Mouse (Mus musculus): ENCODE measurements around the gene St6gal1.

Gene St6gal1

DNA sequence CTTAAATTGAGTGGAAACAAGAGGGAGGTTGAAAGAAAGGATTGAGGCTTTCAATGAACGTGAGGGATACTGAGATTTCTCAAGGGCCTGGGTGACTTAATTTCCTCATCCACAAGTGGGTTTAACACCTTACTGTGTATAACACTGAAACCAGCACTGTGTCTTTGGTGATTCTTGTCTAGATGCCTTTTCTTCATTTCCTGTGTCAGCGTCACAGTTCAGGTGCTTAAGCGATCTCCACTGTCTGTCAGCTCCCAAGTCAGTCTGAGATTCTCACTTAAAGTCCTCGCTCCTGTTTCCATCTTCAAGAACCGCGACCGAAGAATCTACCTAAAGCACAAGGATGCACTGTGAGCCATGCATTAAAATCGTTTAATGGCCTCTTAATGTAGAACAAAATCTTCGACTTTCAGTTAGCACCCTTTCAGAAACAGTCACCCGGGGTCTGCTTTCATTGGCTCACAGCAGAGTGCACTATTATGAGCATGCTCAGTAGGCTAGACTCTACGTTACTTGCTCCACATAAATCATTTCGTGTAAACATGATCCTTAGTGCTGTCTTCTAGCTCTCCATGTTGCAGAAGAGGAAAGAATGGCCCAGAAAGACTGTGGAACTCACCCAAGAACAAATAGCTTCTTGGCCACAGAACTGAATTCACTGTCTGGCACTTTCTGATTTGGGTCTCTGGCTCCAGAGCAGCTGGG is 1.2 kb upstream of the St6gal1 start:
- DNase-seq (ENCODE audit: low spot score) = no peak

DNA sequence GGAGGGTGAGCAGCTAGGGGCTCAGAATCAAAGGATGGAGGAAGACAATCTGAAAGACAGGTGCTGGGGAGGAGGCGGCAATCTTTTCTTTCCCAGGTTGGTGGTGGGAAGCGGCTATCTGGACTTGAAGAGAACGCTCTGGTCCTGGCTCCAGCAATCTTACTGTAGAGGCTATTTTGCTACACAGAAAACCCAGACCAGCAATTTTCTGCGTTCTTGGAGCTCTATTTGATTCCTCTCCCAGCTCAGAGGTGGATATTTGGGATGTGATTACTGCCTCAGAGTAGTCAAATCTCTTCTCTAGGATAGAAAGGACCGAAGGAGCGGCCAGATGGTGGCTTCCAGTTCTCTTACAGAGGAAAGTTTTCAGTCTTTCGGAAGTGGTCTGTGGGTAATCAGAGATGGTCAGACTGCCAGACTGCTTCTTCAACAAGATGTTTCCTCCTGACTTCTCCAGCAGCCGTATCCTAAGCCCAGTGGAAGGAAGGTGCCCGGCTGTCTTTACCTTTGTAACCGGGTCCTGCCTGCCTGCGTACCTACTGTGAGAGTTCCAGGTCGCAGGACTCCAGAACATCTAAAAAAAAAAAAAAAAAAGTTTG is 570 bp upstream of the St6gal1 start:
- no peak for DNase-seq (ENCODE audit: low spot score)

DNA sequence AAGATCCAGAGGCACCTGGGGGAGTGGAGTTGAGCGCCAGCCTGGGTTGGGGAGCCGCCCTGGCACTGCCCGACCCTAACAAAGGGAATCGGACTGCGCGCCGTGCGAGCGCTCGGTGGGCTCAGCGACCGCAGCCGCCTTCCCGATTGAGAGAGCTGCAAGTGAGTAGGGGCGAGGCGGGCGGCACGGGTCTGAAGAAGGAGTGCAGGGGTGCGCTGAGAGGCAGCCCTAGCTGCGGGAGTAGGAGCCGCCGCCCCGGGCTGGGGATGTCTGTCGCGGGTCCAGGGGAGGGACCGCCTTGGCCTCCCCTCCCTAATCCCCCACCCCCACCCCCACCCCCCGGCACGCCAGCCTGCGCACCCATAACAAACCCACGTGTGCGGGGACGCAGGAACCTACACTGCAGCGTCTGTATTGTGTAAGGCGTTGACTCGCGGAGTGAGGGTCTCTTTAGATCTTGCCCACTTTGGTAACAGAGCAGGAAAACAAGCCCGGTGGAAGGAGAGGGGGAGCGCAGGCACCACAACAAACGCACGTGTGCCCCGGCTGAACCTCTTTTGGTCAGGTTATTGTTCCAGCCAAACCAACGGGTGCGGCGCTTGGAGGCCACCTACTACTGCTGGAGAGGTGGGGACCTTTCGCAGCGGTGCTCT is 655 bp downstream of the St6gal1 start:
- no peak for DNase-seq (ENCODE audit: low spot score)

DNA sequence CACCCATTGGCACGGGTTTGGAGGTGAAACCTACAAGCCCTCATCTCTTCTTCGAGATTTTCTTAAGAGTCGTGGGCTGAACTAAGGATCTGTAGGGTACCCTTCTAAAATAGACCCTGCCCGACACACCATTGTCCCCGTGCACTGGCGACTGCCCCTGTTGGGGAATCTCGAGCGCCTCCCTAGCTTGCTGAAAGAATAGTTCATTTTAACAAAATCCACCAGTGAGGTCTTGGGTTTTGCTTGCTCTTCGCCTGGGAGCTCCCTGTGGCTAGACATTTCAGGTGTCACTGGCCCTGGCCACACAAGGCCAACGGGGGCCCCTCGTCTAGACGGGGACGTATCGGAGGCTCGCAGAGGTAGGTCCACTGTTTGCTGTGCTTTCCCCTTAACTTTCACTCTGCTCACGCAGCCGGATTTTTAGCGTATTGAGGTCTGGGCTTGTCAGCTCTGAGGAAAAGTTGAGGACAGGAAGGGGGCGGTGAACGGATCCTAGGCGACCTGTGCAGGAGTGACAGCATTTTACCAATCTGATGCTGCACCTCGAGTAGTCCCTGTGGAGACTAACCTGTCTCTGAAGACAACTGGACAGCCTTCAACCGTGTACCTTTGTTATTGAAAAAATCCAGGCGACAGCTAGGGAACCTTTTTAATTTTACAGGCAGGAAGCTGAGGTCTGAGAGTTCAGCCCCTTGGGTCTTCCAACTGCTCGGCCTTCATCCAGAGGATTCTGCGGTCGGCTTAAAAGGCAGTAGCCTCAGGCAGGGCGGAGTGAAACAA is 1.5 kb downstream of the St6gal1 start:
- no peak for DNase-seq (ENCODE audit: low spot score)

DNA sequence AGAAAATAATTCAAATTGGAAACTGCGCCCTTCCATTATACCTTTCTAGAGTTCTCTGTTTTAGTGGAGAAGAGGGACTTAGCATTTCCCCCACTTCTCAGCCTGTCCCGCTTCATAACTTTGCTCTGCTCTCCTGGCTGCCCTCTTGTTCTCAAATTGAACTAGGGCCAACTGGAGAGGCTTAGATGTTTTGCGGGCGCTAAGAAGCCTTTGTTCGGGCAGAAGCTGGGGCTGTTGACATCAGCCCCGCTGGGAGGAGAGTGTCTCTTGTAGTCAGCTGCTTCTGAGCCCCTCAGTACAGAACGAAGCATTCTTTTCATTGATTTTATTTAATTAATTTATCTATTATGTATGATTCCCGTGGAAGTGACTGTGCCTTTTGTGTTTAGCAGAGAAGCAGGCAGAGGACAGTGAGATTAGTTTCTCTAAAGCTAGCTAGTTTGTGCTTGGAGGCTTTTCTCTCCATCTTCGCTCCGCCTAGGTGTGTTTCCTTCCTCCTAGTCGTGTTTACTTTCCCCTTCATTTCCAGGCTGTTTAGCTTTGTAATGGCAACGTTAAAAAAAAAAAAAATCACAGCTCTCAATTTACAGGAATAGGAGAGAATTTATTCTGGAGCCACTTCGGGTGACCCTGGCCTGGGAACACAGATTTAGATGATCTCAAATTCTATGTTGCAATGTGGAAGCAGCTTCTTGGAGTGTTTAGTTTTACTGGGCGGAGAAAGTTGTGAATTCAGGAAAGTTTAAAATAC is 2.2 kb downstream of the St6gal1 start:
- no peak for DNase-seq (ENCODE audit: low spot score)

- DNase-seq (ENCODE audit: low spot score) = no peak
Measured at GRCm38 (mm10) chr16:23227851-23228250, 3.3 kb downstream of the St6gal1 start.

- DNase-seq (ENCODE audit: low spot score) = no peak
Measured at GRCm38 (mm10) chr16:23228486-23228885, 3.9 kb downstream of the St6gal1 start.

DNA sequence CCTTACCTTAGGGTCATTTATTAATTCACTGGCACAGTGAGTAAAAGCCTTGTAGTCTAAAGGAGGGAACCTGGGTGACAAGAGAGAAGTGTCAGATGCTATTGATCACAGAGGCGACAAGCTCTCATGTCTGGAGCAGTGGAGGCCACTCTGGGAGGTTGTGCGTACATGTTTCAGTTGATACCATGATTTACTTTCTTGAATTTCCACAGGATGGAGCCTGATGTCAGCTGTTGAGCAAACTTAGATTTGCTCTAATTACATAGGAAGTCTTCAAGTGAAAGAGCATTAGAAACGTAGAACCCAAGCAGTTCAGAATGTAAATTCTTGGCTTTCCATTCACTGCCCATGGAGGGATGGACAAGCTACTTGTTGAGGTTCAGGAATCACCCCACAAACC is 5.4 kb downstream of the St6gal1 start:
- DNase-seq (ENCODE audit: low spot score) = no peak

DNA sequence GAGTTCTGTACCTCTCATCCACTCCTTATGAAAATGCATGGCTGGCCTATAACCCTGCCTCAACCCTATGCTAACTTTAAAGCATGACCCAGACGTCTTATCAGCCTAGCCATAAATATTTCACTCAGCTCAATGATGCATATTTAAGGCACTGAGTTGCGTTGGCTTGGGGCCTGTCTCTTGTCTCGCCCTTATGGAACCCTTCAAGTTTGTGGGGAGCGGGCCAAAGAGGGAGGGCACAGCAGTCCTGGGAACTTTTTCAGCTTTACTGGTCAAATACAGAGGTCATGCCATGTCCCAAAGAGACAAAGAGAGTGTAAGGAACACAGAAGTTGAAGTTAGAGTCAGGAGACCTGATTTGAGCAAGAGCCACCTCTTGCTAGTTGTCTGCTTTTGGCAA is 6.6 kb downstream of the St6gal1 start:
- DNase-seq (ENCODE audit: low spot score) = no peak

- DNase-seq (ENCODE audit: low spot score) = no peak
Measured at GRCm38 (mm10) chr16:23232691-23233090, 8.2 kb downstream of the St6gal1 start.

- no peak for DNase-seq (ENCODE audit: low spot score)
Measured at GRCm38 (mm10) chr16:23233496-23233895, 9.0 kb downstream of the St6gal1 start.

DNA sequence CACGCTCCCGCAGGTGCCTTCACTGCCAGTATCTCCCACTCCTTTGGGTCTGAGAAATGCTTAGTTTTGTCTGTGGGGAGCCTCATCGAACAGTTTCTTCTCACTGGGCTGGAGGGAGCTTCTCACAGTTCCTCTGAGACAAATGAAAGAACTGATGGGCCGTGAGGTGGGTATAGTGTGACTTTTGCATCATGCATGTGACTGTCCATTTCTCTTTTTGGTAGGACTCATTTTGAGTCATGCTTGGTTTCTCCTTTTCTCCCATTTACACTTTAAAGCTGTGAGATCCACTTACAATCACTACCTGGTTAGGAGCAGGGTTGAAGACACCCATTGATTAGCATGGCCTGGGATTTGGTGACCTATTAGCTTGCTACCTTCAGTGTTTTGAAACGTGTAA is 10.0 kb downstream of the St6gal1 start:
- DNase-seq (ENCODE audit: low spot score) = no peak

DNA sequence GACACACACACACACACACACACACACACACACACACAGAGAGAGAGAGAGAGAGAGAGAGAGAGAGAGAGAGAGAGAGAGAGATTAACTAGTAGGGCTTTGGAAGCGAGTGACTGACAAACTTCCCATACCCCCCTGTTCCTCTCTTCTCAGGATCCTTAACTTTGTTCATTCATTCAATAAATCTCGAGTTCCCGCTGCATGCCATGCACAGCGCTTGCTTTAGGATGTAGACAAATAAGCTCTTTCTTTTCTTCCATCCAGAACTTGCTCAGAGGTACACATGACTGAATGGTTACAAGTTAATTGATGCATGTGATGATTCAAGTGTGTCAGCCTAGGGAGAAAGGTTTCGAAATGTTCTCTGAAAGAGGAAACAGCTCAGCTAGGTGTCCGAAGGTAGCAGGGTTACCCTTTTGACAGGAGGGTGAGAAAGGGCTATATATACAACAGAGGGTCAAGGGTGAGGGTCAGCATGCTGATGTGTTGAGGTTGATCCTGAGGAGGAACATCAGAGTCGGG is 10.7 kb downstream of the St6gal1 start:
- no peak for DNase-seq (ENCODE audit: low spot score)

GRCm38 (mm10) chr16:23239583-23239982 is 15.0 kb downstream of the St6gal1 start:
- no peak for DNase-seq (ENCODE audit: low spot score)

- DNase-seq (ENCODE audit: low spot score) = peak; percentile 84
Measured at GRCm38 (mm10) chr16:23240049-23240949, 15.8 kb downstream of the St6gal1 start.

DNA sequence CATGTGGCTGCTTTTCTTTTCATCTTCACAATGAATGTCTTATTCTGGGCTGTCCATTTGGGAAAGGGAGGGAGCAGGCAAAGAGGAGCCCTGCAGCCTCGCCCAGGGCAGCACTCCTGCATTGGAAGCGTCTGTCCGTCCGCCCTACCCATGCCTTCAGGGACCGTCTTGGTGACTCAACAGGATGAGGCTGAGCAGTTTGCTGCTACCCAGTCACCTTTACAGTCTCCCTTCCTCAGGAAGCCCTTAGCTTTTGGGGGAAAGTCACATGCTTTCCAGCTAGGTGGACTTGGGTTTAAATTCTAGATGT is 16.4 kb downstream of the St6gal1 start:
- DNase-seq (ENCODE audit: low spot score) = no peak

GRCm38 (mm10) chr16:23243726-23244425 is 19.3 kb downstream of the St6gal1 start:
- no peak for DNase-seq (ENCODE audit: low spot score)

DNA sequence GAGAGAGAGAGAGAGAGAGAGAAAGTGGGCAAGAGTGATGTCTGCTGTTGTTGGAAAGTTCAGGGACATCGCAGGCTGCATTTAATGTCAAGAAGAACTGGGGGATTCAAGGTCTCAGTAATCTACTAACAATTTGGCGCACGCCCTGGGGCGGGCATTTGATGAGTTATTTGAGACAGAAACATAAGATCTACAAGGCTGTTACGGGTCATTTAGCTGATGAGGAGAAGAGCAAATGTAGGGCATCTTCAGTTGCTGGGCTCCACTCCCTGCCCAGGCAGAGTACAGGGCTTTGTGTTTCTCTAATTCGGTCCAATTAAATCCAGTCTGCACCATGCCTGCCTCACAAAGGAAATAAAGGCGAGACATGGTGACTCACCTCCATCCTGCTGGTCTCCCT is 19.9 kb downstream of the St6gal1 start:
- DNase-seq (ENCODE audit: low spot score) = no peak

DNA sequence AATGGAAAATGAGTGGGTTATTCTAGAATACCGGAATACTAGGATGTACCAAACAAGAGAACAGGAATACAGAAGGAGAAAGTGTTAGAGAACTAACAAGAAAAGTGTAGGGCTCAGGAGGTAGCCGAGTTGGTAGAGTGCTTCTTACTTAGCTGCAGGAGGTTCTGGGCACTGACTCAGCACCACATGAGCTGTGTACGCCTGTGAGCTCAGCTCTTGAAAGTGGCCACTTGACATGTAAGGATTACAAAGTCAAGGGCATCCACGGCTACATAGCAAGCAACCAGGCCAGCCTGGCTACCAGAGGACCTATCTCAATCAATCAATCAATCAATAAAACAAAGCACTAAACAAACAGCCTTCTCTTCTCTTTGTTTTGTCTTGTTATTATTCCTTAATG is 24.7 kb downstream of the St6gal1 start:
- no peak for DNase-seq (ENCODE audit: low spot score)

DNA sequence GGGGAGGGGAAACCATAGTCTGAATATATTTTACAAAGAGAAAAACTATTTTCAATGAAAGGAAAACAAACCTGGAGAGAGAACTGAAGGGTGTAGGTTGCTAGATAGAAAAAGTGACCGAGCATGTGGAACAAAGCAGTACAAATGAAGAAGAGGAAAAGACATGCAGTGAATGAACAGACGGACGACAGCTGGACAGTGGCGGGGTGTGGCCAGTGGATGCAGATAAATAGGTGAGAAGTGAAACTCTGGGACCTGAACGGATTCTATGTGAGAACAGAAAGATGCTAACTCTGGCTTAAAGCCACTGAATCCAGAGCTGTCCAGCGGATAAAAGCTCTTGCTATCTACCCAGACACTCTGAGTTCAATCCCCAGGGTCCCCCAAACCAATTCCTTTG is 25.2 kb downstream of the St6gal1 start:
- DNase-seq (ENCODE audit: low spot score) = no peak

All from layer of hippocampus, adult 9-10 months (tissue).